Mouse (Mus musculus) CD4-positive, CD25-positive, alpha-beta regulatory T cell, adult 4 months (primary cell): Measurements from ENCODE around the gene Rnf182. TPM values are rescaled to one million over a fixed set of nuclear protein-coding genes. Genes with fewer than 3 reads are reported as not detected.
A peak's percentile ranks its signal among the peaks of the same experiment; 100 is the strongest.

ENCODE experiments used
- ATAC-seq: one replicate; pipeline ENCODE4 v1.8.0; 2017
- polyA plus RNA-seq, 2 experiments: library from polyadenylated mRNA; unstranded; fragments of 100-300 nt; shearing (Covaris generic); gene quantifications; one replicate each; pipeline ENCODE4 v1.2.1; 2017

Rnf182 gene
- not detected for polyA plus RNA-seq

DNA sequence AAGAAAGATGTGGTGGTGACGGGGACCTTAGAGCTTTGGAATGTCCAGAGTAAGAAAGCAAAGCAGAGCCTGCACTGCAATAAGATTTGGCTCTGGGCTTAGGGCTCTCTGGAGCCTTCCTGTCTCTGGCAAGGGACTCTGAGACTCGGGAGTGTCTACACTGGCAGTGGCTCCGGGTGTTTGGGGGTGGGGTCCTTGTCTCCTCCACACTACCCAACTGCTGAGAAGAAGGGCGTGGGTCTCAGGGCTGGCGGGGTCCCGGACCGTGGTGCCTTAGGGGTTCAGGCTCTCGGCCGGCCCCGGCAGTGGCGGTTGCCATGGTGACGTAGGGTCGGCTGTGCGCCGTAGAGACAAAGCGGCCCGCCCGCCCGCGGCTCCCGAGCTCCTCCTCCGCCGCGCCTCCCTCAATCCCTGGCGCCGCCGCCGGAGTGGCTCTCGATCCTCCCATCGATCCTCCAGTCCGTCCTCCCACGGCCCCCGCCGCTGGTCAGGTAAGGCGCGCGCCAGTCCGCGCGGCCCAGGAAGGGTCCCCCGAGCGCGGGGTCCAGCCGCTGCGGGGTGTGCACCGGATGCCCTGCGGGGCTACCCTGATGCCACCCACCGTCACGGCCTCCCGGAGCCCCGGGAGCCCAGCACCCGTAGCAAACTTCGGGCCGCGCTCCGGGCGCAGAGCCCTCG, at the start of gene Rnf182:
Rnf182 (plus strand) TSS at position 134 of the 678 bp plus-strand sequence.
- ATAC-seq, result peak; percentile 45

DNA sequence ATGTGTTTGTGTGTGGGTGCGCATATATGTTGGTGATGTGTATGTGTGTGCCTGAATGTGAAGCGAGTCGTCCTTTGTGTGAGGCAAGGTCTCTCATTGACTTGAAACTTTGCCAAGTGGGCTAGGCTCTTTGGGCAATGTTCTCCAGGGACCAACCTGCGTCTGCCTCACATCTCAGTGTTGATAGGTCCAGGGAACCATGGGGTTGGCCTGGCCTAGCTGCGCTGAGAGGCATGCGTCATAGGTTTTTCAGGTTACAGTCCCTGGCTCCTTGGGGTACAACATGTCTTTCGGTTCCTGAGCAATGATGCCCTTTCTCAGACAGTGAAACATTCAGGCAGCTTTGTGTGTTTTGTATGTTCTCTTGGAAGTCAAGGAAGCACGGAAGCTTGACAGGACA, 49.3 kb upstream of the Rnf182 start:
- ATAC-seq, result no peak

DNA sequence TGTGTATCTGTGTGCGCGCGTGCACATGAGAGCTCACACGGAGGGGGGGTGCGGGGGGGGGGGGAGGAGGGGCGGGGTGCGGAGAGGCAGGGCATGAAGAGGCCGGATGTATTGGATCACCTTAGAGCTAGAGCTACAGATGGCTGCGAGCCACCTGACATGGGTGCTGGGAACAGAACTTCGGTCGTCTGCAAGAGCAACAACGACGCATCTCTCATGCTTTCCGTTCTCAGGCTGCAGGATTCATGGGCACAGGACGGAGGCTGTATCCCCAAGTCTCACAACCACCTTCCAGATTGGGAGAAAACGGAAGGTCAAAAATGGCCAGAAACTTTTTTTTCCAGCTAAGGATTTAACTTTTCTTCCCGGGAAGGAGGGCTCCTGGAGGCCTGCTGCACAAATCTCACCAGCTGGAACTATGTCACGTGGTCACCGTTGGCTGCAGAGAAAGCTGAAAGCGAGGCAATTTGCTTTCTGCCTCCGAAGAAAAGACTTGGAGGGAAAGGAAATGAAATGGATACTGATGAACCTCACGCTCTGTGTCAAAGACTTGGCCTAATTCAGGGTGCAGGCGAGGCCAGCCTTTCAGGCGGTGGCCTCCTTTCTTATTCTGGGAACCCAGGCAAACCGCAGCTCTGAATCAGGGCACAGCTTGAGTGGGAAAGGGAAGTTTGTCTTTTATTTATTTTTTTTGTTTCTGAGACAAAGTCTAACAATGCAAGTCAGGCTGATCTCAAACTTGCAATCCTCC, 48.2 kb upstream of the Rnf182 start:
- no peak for ATAC-seq

DNA sequence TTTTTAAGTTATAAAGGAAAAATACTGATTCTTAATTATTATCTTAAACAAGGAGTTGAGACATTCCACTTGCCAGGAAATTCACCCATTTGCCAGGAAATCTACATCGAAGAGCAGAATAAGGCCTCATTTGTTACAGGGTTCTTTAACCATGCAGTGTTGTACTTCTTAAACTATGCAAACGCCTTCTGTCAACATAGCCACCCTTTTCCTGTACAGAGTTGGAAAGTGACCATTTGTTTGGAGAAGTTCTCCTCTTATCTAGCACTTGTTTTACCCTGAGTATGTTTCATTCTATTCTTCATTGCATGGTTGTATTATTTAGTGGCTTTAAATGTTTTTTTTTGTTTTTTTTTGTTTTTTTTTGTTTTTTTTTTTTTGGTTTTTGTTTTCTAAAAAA, 41.5 kb upstream of the Rnf182 start:
- ATAC-seq, result no peak

DNA sequence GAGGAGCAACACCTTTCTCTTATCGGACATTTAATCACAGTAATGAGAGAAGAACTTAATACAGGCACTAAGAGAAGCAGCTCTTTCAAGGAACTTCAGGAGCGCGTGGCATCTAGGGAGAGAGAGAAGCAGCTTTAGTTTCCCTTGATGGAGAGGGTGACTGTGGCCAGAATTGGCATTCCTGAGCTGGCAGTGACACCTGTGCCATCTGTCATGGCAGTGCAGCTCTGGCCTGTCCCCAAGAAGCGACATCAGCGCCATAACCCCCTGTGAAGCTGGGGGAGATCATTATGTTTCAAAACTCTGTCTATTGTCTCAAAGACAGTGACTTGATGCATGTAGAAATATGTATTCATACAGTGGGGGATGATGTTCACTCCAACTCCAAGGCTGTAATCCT, 40.1 kb upstream of the Rnf182 start:
- ATAC-seq, result no peak

DNA sequence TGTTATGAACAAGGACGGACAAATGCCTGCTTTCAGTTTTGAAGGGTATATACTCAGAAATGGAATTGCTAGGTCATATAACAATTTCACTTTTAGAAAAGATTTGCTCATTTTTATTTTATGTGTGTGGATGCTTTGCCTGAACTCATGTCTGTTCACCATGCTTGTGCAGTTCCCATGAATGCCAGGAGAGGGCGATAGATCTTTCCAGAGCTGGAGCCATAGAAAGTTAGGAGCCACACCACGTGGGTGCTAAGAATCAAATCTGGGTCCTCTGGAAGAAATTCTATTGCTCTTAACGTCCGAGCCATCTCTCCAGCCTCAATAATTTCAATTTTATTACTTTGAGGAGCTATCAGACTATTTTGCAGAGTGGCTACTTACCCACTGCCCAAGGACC, 38.3 kb upstream of the Rnf182 start:
- ATAC-seq, result no peak

DNA sequence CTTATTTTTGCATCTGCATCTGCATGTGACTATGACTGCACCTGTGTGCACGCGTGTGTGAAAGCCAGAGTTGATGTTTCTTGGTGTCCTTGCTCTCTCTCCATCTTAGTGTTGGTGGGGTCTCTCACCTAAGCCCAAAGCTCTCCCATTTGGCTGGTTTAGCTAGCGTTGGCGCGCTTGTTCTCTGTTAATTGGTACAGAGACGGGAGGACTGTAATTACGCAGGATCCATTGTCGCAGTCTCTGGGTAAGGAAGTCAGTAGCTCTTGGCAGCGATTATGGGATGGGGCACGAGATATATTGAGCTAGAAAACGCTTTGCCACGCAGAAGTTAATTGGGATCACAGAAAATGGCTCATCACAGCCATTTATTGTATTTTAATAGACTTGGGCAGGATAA, 37.7 kb upstream of the Rnf182 start:
- no peak for ATAC-seq

DNA sequence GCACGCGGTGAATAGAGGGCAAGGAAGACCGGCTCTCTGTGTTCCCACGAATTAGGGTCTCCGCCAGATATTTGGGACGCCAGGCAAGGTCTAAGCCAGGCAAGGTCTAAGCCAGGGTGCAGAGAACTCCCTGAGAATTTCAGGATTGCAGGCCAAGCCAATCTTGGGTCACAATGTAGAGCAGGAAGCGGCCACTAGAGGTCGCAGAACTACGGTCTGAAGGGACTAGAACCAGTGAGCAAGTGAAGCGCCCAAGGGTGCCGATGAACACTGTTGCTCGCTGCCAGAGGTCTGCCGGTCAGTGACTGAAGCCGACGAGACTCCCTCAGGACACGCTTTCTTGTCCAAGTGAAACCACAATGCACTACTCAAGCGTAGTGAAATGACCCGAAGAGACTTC, 35.8 kb upstream of the Rnf182 start:
- peak; percentile 51 for ATAC-seq

DNA sequence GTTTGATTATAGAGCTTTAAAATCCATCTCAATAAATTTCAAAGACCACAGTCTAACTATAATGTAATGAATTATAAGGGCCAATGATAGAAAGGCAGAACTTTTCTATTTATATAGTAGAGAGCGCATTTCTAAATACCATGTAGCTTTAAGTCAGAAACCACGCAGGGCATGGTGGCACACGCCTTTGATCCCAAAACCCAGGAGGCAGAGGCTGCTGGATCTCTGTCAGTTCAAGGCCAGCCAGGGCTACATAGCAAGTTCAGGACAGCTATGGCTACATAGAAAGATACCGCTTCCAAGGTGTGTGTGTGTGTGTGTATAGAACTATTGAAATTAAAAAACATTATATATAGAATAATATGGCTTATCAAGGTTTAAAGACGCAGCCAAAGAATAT, 34.8 kb upstream of the Rnf182 start:
- no peak for ATAC-seq

DNA sequence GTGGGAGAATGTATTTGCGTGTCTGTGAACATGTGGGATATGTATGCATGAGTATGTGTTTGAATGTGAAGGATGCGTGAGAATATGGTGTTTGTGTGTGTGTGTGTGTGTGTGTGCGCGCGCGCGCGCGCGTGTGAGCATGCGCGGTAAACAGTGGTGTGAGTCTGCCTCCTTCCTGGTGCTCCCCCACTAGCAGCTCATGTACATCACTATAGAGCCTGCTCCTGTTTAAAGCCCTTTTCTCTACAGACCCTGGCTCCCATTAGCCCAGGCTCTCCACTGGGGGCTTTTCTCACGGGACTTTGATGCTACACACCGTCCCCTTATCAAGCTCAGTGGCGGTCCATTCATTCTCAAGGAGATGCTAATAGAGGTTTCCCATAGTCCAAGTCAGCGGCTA, 32.5 kb upstream of the Rnf182 start:
- no peak for ATAC-seq

DNA sequence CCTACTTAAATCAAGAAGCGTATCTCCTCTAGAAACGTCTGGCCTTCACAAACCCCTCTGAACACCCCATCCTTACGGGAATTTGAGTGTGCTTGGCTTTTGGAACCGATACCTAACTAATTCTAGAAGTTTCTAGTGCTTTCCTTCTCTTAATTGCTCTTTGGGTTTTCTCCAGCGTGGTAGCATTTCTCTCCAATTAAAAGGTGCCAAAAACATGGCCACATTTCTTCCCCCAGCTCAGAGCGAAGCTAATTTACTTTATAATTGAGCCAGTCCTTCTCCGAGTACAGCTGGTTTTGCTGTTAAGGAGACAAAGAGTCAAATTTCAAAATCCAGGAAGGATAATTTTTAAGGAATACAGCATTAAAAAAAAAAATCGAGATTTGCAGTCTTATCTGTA, 32.0 kb upstream of the Rnf182 start:
- ATAC-seq, result no peak

DNA sequence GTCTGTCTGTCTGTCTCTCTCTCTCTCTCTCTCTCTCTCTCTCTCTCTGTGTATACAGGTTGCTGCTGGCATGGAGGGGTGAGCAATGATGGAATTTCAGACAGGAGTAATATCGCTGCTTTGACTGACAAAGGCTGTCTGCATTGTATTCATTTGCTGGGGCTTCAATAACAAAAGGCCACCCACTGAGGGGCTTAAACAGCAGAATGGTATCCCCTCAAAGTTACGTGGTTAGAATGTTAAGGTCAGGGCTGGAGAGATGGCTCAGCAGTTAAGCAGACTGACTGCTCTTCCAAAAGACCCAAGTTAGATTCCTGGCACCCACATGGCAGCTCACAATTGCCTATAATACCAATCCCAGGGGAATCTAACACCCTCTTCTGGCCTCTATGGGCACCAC, 30.2 kb upstream of the Rnf182 start:
- ATAC-seq, result no peak

DNA sequence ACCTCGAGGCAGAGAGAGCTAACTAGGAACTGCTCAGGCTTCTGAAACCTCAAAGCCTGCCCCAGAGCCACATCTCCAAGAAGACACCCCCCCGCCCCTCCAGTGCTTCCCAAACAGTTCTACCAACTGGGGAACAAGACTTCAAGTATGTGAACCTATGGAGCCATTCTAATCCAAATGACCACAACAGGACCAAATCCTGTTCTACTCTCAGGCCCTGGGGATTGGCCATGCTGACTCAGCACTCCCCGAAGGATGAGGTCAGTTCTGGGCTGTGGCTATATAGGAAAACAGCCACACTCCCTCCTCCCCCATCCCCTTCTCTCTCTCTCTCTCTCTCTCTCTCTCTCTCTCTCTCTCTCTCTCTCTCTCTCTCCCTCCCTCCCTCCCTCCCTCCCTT, 28.5 kb upstream of the Rnf182 start:
- ATAC-seq, result no peak

DNA sequence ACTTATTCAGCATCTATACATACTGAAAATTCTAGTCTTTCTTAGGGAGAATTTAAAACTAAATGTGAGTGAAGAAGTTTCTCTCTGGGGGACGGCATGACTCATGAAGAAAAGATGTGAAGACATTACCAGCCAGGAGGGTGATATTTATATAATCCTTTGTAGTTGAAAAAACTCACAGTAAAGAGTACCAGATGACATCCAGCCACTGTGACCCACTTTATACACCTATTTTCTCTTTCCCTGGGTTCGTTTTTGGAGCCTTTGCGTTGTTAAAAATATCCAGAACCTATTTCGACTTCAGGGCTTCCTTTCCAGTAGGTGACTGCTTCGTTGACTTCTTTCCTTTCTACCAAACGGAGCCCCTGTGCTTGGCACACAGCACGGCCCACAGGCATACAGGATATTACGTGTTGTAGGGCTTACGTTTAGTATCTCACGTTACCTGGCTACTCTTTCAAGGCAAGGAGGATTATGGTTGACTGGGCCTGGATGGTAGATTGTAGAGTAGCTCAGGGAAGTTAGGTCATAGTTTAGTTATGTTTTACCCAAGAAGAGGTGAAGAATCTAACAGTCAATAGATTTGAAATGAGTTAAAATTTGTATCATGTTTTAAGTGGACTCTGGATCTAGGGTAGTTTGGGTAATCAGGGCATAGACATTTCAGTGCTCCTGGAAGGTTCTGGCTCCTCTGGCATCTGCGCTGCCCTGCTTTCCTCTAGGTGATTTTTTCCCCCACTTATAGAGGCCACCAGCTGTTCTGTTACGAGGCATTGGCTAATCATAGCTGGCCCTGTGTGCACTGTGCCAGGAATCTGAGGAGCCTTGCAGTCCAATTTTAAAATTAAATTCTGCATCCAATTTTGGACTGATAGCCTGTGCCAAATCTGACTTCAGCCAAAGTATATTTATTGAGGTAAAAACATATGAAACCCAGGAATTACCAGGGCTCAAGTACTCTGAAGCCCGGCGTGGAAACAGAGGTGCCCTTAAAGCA, 27.4 kb upstream of the Rnf182 start:
- ATAC-seq, result no peak

DNA sequence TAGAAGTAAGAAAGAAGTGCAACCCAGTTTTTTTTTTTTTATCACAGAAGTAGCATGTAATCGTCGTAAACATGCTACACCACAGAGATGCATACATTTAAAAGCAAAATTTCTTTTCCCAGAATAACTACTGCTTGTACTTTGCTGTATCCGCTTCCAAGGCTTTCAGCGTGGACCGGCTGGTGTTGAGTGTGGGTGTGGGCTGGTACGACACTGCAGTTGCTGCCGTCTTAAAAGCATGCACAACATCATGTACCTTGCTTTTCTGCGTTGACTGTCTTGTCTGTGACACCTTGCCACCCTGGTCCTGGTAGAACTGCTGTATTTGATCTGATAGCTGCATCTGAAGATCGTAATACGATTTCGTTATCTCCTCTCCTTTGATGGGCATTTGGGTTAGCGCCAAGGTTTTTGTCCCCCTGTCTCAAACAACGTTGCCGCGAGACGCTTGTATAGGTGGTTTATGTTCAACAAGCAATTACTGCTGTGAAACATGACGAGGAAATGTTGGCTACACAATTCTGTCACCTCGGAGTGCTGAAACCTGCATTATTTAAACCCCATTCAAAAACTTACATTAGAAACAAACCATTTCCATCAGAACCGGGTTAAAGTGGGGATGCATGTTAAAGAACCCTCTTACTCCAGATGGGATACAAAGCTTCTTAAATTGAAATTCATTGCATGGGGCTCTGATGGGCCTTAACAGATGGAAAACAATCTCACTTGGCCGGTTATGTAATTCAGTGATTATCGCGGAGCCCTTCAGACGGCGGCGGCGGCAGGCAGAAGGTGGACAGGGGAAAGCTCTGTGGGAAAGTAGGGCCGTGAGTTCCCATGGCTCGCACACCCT, 23.5 kb upstream of the Rnf182 start:
- ATAC-seq, result no peak

DNA sequence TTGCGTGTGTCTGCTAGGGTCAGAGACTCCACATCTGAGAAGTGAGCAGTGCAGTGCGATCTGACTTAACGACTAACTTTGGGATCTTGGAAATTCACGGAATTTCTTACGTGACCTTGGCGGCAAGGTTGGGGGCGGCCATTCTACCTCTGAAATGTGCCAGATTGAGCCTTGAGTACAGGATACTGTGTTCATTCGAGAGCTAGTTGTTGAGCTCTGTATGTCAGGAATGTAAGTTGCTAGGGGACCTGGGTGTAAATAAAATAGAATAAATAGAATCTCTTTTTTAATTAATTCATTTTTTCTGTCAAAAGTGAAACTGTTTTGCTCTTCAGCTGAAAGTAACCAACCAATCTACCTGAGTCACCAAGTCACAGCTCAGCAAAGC, 22.8 kb upstream of the Rnf182 start:
- ATAC-seq, result no peak

DNA sequence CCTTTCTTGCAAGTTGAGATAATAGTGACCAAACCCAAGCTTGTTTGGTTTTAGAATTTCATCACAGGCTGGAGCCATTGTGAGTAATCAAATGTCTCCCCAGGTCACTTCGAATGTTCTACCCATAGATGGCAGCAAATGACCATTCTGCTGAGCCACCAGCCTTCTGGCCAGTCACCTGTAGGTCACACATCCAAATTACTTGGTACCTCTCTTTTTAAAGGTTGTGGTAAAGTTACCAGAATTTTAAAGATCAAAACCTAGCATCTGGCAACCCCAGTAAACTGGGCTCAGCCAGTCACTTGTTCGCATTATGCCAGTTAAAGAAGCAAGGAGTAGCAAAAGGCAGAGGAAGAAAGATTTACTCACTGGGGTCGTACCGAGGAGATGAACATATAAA, 19.6 kb upstream of the Rnf182 start:
- peak; percentile 66 for ATAC-seq

DNA sequence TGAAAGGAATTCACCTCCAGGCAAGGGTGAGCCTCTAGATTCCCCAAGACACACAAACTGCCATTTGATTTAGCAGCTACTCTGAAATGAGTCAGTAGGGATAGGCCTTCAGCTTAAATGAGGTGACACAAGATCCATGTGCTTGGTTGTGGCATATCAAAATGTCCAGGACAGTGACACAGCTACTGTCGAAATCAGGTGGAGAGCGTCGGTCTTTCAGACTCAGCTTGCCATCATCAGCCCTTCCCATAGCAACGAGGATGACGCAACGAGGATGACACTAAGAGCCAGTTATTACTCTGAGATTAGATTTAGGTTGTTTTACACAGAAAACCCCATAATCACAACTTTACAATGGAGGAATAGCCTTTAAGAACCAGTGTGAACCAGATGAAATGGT, 14.5 kb upstream of the Rnf182 start:
- no peak for ATAC-seq

DNA sequence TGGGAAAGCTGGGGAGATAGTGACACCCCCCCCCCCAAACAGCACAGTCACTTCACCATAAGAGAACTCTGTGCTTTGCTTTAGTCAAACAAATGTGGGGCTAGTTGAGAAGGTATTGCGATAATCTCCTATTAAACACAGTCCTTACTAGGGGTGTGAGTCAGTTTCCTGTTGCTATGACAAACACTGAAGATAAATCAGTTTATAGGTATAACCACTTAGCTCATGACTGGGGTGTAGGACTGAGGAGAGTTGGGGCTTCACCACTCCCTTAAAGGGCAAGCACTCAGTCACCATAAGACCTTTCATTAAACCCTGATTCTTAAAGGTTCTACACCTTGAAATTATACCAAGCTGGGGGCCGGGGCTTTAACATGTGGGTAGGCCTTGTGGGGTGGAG, 13.1 kb upstream of the Rnf182 start:
- no peak for ATAC-seq

DNA sequence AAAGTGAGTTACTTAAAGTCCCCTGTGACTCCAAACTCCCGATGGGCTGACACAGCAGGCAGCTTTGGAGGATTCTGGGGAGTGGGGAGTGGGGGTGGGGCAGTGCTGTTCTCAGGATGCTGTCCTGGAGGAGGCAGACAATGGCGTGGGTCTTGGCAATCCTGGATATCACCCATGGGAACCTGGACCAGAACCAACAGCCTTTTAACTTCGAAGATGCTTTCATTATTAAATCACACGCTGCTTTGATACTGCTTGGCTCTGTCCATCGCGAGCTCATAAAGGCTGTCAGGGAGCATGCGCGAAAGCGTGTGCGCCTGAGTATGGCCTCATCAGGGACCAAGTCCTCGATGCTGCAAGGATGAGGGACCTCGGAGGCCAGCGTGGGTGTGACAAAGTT, 12.5 kb upstream of the Rnf182 start:
- ATAC-seq, result no peak

DNA sequence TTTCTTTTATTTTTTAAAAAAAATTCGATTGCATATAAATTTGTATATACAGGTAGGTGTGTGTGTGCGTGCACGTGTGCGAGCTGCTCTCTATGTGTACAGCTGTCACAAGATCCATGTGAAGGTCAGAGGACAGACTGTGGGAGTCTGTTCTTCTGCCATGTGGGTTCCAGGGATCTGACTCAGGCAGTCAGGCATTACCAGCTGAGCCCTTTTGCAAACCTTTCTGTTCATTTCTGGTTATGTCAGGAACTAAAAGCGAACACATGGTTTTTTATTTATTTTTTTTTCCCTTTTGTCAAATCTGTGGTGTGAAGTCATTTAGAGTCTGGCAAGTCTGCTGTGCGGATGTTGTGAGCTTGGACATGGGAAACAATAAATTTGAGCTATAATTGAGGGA, 6.7 kb upstream of the Rnf182 start:
- ATAC-seq, result no peak

DNA sequence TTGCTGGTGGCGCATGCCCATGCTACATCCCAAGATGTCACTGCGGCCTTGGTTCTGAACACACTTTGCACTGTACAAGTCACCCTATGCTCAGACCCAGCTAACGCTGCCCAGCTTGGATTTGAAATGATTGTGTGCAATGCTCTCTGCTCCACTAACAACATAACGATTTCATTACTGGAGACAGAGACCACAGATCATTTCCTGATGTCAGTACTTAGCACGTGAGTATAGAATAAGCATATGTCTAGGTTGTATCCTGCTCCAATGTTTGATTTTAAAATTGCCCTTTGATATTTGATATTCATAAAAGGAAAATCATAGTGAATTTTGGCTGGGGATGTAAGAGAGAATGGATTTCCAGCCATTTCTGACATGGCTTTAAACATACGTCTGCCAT, 3.5 kb upstream of the Rnf182 start:
- ATAC-seq, result no peak
